Mouse (Mus musculus) olfactory bulb, adult 2 months (tissue): ENCODE measurements around the gene Tmem161b.

ENCODE experiments used
- CTCF ChIP-seq: fragments of 200-500 bp; IDR thresholded peaks from 2 replicates; pipeline ENCODE4 v1.5.1; 2012; ENCODE audit warnings: low read depth, mild to moderate bottlenecking, low read length, moderate library complexity; ENCODE audit not compliant: insufficient read depth
- POLR2A ChIP-seq: fragments of 200-500 bp; IDR thresholded peaks from 2 replicates; pipeline ENCODE4 v1.6.1; 2012; ENCODE audit warnings: mild to moderate bottlenecking, low read depth, low read length, moderate library complexity; ENCODE audit not compliant: insufficient read depth

- no peak for TF ChIP-seq CTCF
- peak; percentile 25; the same call in 1 of the 2 replicates for TF ChIP-seq POLR2A
Measured at GRCm38 (mm10) chr13:84221820-84222681, at the start of gene Tmem161b.
